Mouse (Mus musculus) spleen, postnatal 10 days (tissue): Measurements from ENCODE around the gene Cdh24.

Source experiments
- DNase-seq, 2 experiments: peaks; one replicate each; pipeline ENCODE4 v3.0.0; 2021 to 2022; ENCODE audit warnings: low spot score in 2 of 2

Gene Cdh24

DNA sequence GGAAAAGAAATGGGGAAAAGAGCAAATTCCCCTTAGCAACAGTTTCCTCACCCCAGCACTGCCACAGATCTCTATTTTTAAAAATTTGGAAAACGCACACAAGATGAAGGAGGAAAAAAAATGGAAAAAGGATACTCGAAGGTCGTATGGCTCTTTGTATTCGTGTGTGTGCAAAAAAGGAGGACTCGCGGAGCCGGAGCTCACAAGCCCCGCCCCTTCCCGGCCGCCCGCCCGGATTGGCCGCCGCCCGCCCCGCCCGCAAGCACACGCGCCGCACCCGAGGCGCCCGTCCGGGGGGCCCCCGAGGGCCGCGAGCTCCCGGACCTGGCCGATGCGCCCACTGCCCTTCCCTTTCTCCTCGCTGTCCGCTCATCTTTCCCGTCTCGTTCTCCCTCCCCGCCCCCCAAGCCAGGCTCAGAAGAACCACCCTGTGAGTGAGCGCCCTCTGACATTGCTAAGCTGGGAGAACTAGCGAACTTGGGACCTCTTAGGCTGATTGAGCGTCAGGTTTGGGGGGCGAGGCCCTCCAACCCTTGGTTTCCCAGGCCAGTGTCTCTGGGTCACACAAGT lies 35.3 kb downstream of the Cdh24 start, which contains the start of gene 4931414P19Rik:
Gene 4931414P19Rik (minus strand): TSS at position 242 of the 570 bp plus-strand sequence.
- DNase-seq: peak; percentile 84 to 93

DNA sequence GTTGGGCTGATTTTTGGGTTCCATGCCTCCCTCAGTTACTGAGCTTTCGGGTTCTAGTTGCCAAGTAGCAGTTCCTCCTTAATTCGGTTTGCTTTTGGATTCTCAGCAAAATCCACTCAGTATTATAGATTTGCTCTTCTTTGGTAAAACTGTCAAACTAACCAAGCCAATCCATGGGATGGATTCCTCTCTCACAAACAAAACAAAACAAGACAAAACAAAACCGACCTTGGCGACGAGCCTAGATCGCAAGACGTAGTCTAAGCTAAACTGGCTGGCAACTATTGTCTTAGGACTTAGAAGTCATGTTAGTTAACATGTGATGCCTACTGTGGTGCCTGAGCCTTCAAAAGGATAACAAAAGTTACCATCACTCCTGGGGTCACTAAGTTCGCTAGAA lies 37.5 kb downstream of the Cdh24 start:
- peak in 1 of 2 experiments; percentile 25 for DNase-seq

DNA sequence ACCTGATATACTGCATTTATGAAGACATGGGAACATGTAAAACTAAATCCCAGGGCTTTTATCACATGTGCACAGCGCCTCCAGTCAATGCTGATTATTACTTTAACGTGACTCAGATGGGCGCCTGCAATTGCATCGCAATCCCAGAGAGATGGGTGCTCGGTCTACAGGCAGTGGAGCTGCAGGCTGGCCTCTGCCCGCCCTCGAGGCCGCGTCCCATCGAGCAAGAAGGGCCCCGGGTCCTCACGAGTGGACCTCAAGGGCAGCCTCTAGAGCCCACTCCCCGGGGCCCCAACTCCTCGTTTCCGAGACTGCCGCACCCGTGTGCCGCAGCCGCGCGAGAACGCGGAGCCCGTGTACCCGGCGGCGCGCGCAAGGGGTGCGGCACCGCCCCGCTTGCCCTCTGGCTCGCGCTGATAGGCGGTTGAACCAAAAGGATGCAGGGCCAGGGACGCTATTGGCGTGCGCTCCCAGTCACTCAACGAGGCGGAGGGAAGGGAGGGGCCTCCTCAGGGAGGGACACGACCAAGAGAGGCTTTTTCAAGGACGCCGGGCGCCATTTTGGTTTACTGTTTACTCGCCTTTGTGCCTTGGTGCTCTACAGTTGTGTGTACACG lies 38.0 kb downstream of the Cdh24 start:
- DNase-seq: peak; percentile 90 to 96

DNA sequence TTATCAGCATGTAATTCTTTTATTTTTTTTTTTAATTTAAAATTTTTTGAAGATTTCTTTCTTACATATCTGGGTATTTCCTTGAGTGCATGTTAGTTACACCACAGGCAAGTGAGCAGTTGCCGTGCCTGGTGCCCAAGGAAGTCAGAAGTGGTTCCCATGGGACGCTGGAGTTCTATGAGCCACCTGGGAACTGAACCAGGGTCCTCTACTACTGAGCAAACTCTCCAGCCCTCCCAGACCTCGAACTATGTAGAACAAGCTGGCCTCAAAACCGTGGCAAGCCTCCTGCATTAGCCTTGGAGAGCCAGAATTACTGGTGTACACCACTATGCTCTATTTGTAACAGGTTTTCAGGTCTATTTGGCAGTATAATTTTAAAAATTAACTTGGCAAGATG lies 38.6 kb downstream of the Cdh24 start:
- peak; percentile 34 to 37 for DNase-seq

DNA sequence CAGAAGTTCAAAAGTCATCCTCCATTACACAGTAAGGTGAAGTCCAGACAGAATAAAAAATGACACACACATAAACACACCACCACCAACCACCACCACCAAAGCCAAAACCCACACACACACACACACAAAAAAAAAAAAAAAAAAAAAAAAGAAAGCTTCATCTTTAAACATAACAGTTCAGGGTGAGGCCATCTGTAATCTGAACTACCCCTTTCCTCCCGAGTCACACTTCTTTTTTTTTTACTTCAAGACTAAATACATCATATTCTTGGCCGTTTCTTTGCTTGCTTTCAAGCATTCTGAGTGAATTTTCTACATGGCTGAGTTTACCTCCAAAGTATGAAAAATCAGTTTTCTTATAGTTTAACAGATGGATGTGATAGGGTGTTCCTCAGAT lies 39.6 kb downstream of the Cdh24 start:
- DNase-seq: no peak

DNA sequence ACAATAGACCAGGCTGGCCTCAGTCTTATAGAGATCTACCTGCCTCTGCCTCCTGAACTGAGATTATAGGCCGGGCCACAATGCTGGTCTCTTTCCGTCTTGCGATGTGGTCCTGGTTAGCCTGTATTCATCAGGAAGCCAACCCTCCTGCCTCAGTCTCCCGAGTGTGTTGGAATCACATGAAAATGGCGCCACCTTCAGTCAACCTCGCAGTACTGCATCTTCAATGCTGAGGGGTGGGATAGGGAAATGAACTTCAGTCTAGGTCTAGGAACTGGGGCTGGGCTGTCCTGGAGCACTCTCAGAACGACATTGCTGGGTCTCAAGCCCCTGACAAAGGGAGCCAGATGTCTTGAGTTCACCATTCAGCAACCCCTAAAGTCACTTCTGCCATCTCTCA lies 44.1 kb downstream of the Cdh24 start:
- DNase-seq: no peak

DNA sequence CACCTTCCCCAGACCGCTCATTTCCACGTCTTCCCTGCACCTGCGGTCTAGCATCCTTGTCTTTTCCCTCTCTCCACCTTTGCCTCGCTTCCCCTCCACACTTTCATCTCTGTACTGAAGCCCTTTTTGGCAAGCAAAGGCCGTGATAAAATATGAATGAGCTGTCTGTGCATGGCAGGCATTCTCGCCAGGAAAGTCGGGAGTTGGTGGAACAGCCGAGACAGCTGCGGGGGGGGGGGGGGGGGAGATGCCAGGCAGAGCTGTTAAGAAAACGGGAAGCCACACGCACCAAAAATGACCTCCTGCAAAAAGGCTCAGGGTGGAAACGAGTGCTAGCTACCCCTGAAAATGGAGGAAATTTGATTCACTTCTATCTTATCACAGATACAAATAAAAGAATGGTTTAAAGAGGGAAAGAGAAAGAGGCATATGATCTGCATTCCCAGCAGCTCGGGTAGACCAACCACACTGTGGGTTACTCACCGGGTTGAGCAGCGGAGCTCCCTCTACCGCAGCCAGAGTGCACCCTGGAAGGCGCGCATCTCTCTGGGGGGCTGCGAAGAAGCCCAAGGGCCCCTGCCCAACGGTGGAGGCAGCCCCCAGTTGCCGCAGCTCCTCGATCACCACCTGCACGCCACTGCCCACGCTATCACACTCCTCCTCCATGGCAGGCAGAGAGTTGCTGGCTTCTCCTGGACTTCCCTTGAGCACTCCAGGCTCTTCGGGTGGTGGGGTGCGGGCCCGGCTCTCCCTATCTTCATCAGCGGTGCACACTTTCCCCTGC lies 46.3 kb downstream of the Cdh24 start:
- no peak for DNase-seq

DNA sequence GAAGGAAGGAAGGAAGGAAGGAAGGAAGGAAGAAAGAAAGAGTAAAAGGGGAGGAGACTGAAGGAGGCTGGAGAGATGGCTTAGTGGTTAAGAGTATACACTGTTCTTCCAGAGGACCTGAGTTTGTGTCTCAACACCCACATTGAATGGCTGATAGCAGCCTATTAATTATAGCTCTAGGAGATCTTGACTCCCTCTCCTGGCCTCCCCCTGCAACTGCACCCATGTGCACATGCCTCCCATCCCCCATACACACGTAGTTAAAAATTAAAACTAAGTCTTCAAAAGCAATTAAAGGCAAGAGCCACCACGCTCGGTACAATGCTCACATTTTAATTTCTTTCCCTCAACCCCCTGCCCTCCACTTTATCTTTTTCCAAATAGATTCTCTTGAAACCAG lies 47.1 kb downstream of the Cdh24 start:
- DNase-seq: no peak

DNA sequence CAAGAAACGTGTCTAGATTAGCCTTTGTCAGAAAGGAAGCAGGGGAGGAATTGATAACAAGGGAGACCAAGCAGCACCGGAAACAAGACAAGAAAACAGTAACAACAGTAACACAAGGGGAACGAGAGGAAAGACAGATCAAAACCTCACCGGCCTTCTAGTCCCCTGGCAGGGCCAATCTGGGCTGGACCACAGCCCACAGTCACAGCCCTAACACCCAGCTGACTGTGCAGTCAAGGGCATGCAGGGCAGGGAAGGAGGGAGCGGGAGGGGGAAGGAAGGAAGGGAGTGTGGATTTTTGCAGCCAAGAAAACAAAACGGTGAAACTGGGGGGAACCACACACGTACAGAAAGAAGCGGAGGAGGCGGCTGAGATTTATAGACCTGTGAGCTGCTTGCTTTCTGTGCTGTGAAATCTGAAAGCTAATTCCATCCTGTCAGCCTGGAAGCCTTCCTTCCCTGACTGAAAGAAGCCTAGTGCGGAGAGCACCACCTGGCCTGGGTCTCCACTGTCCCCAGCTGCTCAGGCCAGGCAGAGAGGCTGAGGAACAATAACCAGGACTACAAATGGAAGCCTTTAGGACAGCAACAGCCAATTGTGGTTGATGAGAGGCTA lies 48.7 kb downstream of the Cdh24 start:
- DNase-seq: no peak

DNA sequence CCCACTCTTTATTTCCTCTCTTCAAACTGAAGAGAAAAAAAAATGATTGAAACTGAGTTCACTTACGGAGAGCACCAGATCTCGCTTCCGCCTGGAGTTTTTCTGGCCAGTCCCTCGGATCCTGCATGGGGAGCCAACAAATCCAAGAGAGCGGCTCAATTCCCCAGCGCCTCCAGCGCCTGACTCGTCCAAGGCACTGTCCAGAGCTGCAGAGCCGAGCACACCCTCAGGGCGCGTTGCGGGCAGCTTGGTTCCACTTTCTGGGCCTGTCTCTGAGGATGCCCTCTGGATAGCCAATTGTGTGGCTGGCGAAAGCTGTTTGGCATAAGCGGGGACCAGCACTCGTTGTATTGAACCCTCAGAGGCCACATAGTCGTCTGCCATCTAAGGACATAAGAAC lies 50.1 kb downstream of the Cdh24 start:
- no peak for DNase-seq

DNA sequence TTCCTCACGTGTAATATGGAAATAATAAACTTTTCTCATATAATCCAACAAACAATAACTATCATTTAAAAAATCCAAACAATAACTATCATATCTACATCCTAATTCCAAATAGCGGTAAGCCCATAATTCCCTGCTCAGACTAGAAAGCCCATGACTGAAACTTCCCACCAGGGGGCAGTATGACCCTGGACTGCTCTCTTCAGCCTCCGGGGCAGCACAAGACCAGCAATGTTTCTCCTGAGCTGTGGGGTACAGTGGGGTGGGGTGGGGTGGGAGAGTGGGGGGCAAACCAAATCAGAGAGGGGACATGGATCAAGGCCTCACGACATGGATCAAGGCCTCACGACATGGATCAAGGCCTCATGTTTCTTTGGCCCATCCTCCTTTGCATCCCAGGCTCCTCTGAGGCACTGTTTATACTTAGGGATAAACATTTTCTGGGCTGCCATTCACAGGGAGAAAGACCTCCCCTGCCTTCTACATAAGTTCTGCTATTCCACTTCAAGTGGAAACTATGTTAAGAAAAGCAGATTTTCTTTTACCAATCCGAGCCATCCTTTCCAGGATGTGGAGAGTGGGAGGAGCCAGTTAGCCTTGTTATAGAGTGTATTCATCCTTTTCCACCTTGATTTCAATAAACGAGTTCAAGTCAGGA lies 57.4 kb downstream of the Cdh24 start:
- DNase-seq: peak; percentile 45 to 76

DNA sequence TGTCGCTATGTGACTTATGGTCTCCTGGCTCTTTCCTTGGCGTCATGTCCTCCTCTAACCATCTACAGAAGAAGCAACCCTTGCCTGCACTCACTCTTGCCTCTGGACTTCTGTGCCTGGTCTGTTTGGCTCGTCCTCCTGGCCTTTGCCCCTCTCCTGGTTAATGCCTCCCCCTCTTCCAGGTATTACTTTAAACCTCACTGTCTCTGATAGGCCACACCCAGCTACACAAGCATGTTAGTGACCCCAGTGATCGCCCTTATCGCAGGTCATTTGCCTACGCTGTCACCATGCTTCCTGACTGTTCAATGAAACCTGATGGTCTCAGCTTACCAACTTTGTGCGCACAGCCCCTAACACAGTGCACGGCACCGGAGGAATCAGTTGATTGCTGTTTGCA lies 58.6 kb downstream of the Cdh24 start:
- no peak for DNase-seq
